Mouse (Mus musculus) heart, adult 18-20 months (tissue): ENCODE results near the gene Vmn2r65. TPM values are rescaled to one million over a fixed set of nuclear protein-coding genes. Genes with fewer than 3 reads are reported as not detected.

Experiments used
- DNase-seq, 2 experiments: peaks; one replicate each; pipeline ENCODE4 v3.0.0; 2021 to 2022; ENCODE audit warnings: mixed read lengths in 1 of 2
- long read RNA-seq, 2 experiments: library from polyadenylated mRNA; stranded (forward); transcript quantifications; one replicate each; pipeline ENCODE4 v2.0.0; 2021
- total RNA-seq, 2 experiments: library from RNA; stranded (reverse); gene quantifications; 2 replicates each; pipeline ENCODE4 v1.2.3; 2021

Vmn2r65 gene
- total RNA-seq, result not detected
- long read RNA-seq, experiment 1, result 0 reads
- long read RNA-seq, experiment 2, result 0 reads

DNA sequence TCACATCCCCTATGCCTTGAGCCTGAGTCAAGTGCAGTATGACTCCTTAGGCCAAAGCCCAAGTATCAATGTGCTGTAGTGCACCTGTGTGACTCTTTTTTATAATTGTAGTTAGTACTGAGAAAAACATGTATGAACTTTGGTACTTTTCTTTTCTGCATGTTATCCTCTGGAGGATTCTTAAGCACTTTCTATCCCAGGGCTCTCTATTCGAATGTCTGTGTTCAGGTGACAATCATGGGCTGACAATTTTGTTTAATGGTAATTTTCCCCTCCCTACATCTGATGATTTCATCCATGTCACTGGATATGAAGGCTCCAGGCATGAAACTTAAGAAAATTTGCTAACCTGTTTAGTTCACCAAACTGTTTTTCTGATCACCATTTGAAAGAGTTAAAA lies at the start of gene Vmn2r65:
TSS of gene Vmn2r65 (minus strand) at position 101 of the 400 bp plus-strand sequence.
- DNase-seq, result no peak

DNA sequence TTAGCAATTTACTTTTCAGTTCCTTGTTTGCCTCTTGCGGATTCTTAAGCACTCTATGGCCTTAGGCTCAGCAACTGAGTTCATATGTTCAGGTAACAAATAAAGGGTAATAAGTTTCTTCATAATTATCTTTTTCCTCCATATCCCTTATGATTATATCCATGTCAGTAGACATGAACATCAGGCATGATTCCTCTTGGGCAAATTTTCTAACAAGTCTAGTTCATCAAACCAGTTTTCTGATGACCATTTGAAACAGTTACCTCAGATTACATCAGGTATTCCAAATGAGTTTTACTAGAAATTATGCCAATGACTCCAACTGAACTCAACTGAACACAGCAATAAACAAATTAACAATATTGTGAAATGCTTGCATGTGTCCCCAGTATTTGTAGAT lies 48.3 kb upstream of the Vmn2r65 start, which contains the start of gene Vmn2r66:
TSS of gene Vmn2r66 (minus strand) at position 101 of the 400 bp plus-strand sequence.
- no peak for DNase-seq

DNA sequence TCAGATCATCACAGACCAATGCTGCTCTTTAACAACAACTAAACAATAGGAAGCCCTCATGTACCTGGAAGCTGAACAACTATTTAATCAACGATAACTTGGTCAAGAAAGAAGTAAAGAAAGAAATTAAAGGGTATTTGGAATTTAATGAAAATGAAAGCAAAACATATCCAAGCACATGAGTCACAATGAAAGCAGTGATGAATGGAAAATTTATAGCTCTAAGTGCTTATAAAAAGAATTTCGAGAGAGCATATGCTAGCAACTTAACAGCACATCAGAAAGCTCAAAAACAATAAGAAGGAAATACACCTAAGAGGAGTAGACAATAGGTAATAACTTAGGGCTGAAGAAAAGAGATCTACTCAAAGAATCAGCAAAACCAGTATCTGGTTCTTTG lies 32.8 kb upstream of the Vmn2r65 start:
- DNase-seq, result no peak

Other genes with a start within 250 kb of the Vmn2r65 start
- gene Olfr291, start 110.6 kb downstream of the Vmn2r65 start, total RNA-seq, result not detected
- not detected for gene Vmn2r66, start 48.2 kb upstream of the Vmn2r65 start, total RNA-seq
- not detected for gene Vmn2r67, start 191.9 kb upstream of the Vmn2r65 start, total RNA-seq